Mouse (Mus musculus): ENCODE data around the gene Ankrd55. TPM values are rescaled to one million over a fixed set of nuclear protein-coding genes. Genes with fewer than 3 reads are reported as not detected.

Gene Ankrd55
- total and polyA plus RNA-seq, 3 experiments = not detected

DNA sequence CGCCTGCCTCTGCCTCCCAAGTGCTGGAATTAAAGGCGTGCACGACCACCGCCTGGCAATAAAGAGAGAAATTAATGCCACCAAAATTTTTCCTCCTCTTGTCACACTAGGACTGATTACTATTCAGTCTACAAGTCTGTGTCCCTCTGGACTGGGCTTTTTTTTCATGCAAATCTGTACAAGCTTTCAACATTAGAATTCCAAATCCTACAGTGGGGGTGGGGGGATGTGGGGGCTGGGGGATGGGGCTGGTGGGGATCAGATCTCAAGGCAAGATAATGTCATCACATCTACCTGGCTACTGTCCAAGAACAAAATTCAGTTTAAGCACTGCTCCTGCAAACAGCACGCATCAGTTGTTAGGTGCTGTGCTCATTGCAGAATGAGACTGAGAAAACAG, 76.4 kb downstream of the Ankrd55 start:
- TF ChIP-seq HCFC1 (IDR thresholded peaks at IDR 0.05; ENCODE audit: low read depth, low read length) = no peak
- no peak for TF ChIP-seq NELFE (IDR thresholded peaks at IDR 0.05; ENCODE audit: low read depth, low read length)
- TF ChIP-seq E2F4 (IDR thresholded peaks at IDR 0.05; ENCODE audit: borderline replicate concordance, low read depth, low read length) = no peak
- no peak for TF ChIP-seq BHLHE40 (IDR thresholded peaks at IDR 0.05; ENCODE audit: borderline replicate concordance, low read depth, low read length)
- no peak for TF ChIP-seq ELF1 (IDR thresholded peaks at IDR 0.05; ENCODE audit: low read depth, low read length)
- no peak for TF ChIP-seq USF2 (IDR thresholded peaks at IDR 0.05; ENCODE audit: borderline replicate concordance in 1 of 2, insufficient read depth in 1 of 2, low read depth in 1 of 2, low read length in 2 of 2)
- TF ChIP-seq MAZ (IDR thresholded peaks at IDR 0.05; ENCODE audit: low read depth, low read length) = no peak
- TF ChIP-seq RCOR1 (IDR thresholded peaks at IDR 0.05; ENCODE audit: low read depth, low read length) = no peak
- TF ChIP-seq MAX (IDR thresholded peaks at IDR 0.05; ENCODE audit: low read length) = no peak
- no peak for TF ChIP-seq USF1 (IDR thresholded peaks at IDR 0.05; ENCODE audit: low read depth, low read length)
- no peak for TF ChIP-seq POLR2AphosphoS5 (IDR thresholded peaks at IDR 0.05; ENCODE audit: borderline replicate concordance, low read depth, low read length)
- TF ChIP-seq ZMIZ1 (IDR thresholded peaks at IDR 0.05; ENCODE audit: low read depth, low read length) = no peak
- no peak for TF ChIP-seq ZNF384 (IDR thresholded peaks at IDR 0.05; ENCODE audit: low read depth, low read length)
- no peak for TF ChIP-seq TBP (IDR thresholded peaks at IDR 0.05; ENCODE audit: low read depth, low read length)
- TF ChIP-seq MEF2A (IDR thresholded peaks at IDR 0.05; ENCODE audit: extremely low read depth, insufficient replicate concordance, low read depth, low read length, poor library complexity, severe bottlenecking) = no peak
- no peak for TF ChIP-seq RAD21 (IDR thresholded peaks at IDR 0.05; ENCODE audit: low read depth, low read length)
- TF ChIP-seq MYC (IDR thresholded peaks at IDR 0.05; ENCODE audit: low read depth, low read length) = no peak
- no peak for TF ChIP-seq CHD2 (IDR thresholded peaks at IDR 0.05; ENCODE audit: low read length)
- TF ChIP-seq MAFK (IDR thresholded peaks at IDR 0.05; ENCODE audit: borderline replicate concordance, low read depth, low read length) = no peak
- Histone ChIP-seq H3K9me3 (replicated peaks; ENCODE audit: insufficient read depth, low read length) (no peaks in the 10 kb centered on the region), H3K27ac (ENCODE audit: control insufficient read depth, low read depth, low read length) (no peak overlapping the region), H3K79me2 (ENCODE audit: control insufficient read depth, insufficient read depth, low read length, poor library complexity) (no peaks in the 10 kb centered on the region), H3K36me3 (ENCODE audit: control insufficient read depth in 1 of 2, insufficient read depth in 2 of 2, low read length in 2 of 2) (peaks cover 0 to 2% of the 10 kb centered on the region in 2 experiments; a peak in 1 of 4 replicates), H3K4me1 (ENCODE audit: control insufficient read depth in 1 of 2, insufficient read depth in 2 of 2, low read length in 2 of 2) (0 out of 4 replicates have a peak, but pooled peaks cover 0 to 2% of the 10 kb centered on the region in 2 experiments), H3K9ac (ENCODE audit: control insufficient read depth, low read depth, low read length, poor library complexity, severe bottlenecking) (no peak overlapping the region), H3K27me3 (ENCODE audit: control insufficient read depth in 1 of 2, insufficient read depth in 2 of 2, low read length in 2 of 2) (peaks cover 0 to 1% of the 10 kb centered on the region in 2 experiments; a peak in 1 of 4 replicates), H3K4me3 (ENCODE audit: control insufficient read depth in 1 of 2, insufficient read depth in 1 of 2, low read depth in 2 of 2, low read length in 2 of 2) (no peak overlapping the region)
- no peak for DNase-seq (ENCODE audit: low read depth, low spot score)

- H3K79me2 ChIP-seq (ENCODE audit: control insufficient read depth, insufficient read depth, low read length, poor library complexity) = no peaks in the 10 kb centered on the region
- no peak for TF ChIP-seq E2F4 (IDR thresholded peaks at IDR 0.05; ENCODE audit: borderline replicate concordance, low read depth, low read length)
- no peak for TF ChIP-seq ZNF384 (IDR thresholded peaks at IDR 0.05; ENCODE audit: low read depth, low read length)
- no peak for TF ChIP-seq ELF1 (IDR thresholded peaks at IDR 0.05; ENCODE audit: low read depth, low read length)
- TF ChIP-seq ZKSCAN1 (IDR thresholded peaks at IDR 0.05; ENCODE audit: low read depth, low read length) = no peak
- TF ChIP-seq BHLHE40 (IDR thresholded peaks at IDR 0.05; ENCODE audit: borderline replicate concordance, low read depth, low read length) = no peak
- TF ChIP-seq POLR2AphosphoS2 (IDR thresholded peaks at IDR 0.05; ENCODE audit: low read length) = no peak
- no peak for TF ChIP-seq MYB (IDR thresholded peaks at IDR 0.05; ENCODE audit: low read depth, low read length)
- no peak for TF ChIP-seq KAT2A (conservative IDR thresholded peaks at IDR 0.05; ENCODE audit: low read depth, low read length)
- no peak for TF ChIP-seq MEF2A (IDR thresholded peaks at IDR 0.05; ENCODE audit: extremely low read depth, insufficient replicate concordance, low read depth, low read length, poor library complexity, severe bottlenecking)
- no peak for TF ChIP-seq MAX (IDR thresholded peaks at IDR 0.05; ENCODE audit: low read length)
- no peak for TF ChIP-seq NELFE (IDR thresholded peaks at IDR 0.05; ENCODE audit: low read depth, low read length)
- TF ChIP-seq JUND (IDR thresholded peaks at IDR 0.05; ENCODE audit: low read depth, low read length) = no peak
- no peak for TF ChIP-seq TAL1 (IDR thresholded peaks at IDR 0.05; ENCODE audit: low read length)
- no peak for TF ChIP-seq CHD2 (IDR thresholded peaks at IDR 0.05; ENCODE audit: low read length)
- TF ChIP-seq TBP (IDR thresholded peaks at IDR 0.05; ENCODE audit: low read depth, low read length) = no peak
- no peak for TF ChIP-seq SMC3 (IDR thresholded peaks at IDR 0.05; ENCODE audit: low read depth, low read length)
- peak; percentile 6 for DNase-seq (ENCODE audit: low read depth, low spot score)
- H3K4me1 ChIP-seq (ENCODE audit: control insufficient read depth in 1 of 2, insufficient read depth in 2 of 2, low read length in 2 of 2) = 0 out of 4 replicates have a peak, but pooled peaks cover 0 to 2% of the 10 kb centered on the region in 2 experiments
- peaks cover 0 to 2% of the 10 kb centered on the region in 2 experiments; a peak in 1 of 4 replicates for H3K36me3 ChIP-seq (ENCODE audit: control insufficient read depth in 1 of 2, insufficient read depth in 2 of 2, low read length in 2 of 2)
- no peaks in the 10 kb centered on the region for H3K9me3 ChIP-seq (replicated peaks; ENCODE audit: insufficient read depth, low read length)
- peaks cover 0 to 4% of the 10 kb centered on the region in 2 experiments; a peak in 3 of 4 replicates for H3K27me3 ChIP-seq (ENCODE audit: control insufficient read depth in 1 of 2, insufficient read depth in 2 of 2, low read length in 2 of 2)
- no peak overlapping the region for H3K4me3 ChIP-seq (ENCODE audit: control insufficient read depth in 1 of 2, insufficient read depth in 1 of 2, low read depth in 2 of 2, low read length in 2 of 2)
- no peak overlapping the region for H3K9ac ChIP-seq (ENCODE audit: control insufficient read depth, low read depth, low read length, poor library complexity, severe bottlenecking)
- no peak overlapping the region for H3K27ac ChIP-seq (ENCODE audit: control insufficient read depth, low read depth, low read length)
Observed at GRCm38 (mm10) chr13:112365303-112365702, 77.1 kb downstream of the Ankrd55 start.
